In genomic region chr3:138499854-138500740, GRCm38 (mm10) we compare ENCODE assay signal across 20 mouse cellular contexts. TPM values are rescaled to one million over a fixed set of nuclear protein-coding genes. Genes with fewer than 3 reads are reported as not detected.
DNase-seq lines count a peak whose midpoint lies in the region; ATAC-seq lines count a peak whose summit lies in the region.
"Had no signal": no experiment of that assay in that cellular context is flagged by ENCODE, and none has a peak within 500 bp of the region (broad histone marks: within the 10 kb centered on the region; RNA-seq: fewer than 3 reads in every experiment).

No protein-coding gene starts in this region.

- ATAC-seq in forebrain, embryonic 16.5 days: no peak
- ATAC-seq: liver, embryonic 12.5 days; Patski had no signal

- WGBS in forebrain, embryonic 16.5 days: 47% methylated on average over 15 of the region's 15 CpGs

- H3K4me2 ChIP-seq in forebrain, embryonic 16.5 days (ENCODE audit: low read length): no peak overlapping the region
- H3K4me2 ChIP-seq: liver, embryonic 12.5 days had no signal

- H3K4me1 ChIP-seq in forebrain, embryonic 16.5 days (replicated peaks; ENCODE audit: control insufficient read depth, insufficient read depth, low read length): no peaks in the 10 kb centered on the region

- H3K9me3 ChIP-seq in forebrain, embryonic 16.5 days (ENCODE audit: control insufficient read depth, low read length): no peaks in the 10 kb centered on the region
- H3K9me3 ChIP-seq: heart, embryonic 10.5 days; liver, embryonic 12.5 days had no signal

- H3K27me3 ChIP-seq in forebrain, embryonic 16.5 days (replicated peaks; ENCODE audit: control insufficient read depth, insufficient read depth, low read length): no peaks in the 10 kb centered on the region
- H3K27me3 ChIP-seq: liver, embryonic 12.5 days; Patski had no signal

- DNase-seq in ES-CJ7 (ENCODE audit: low read depth, low spot score): peak; percentile 40
- peak; percentile 71 for DNase-seq in embryo, embryonic 9.5 days (ENCODE audit: extremely low spot score)
- peak; percentile 93 for DNase-seq in mesoderm, embryonic 11.5 days (ENCODE audit: low read depth, low spot score)
- peak; percentile 54 for DNase-seq in neural tube, embryonic 10.5 days (ENCODE audit: extremely low spot score, low spot score)
- DNase-seq in kidney, postnatal 10 days: no peak
- no peak for DNase-seq in thymus, adult 18-20 months
- DNase-seq in kidney, postnatal 14 days: no peak
- DNase-seq: cerebellum, adult 11 months; gastrocnemius, postnatal 14 days; heart, postnatal 14 days; kidney, adult 11 months; kidney, postnatal 4 days; layer of hippocampus, postnatal 36 days; left cerebral cortex, postnatal 4 days; right cerebral cortex, postnatal 14 days had no signal

- no peak overlapping the region for H3K4me3 ChIP-seq in forebrain, embryonic 16.5 days (replicated peaks; ENCODE audit: low read length)
- H3K4me3 ChIP-seq: erythroblast, embryonic 14.5 days; heart, embryonic 10.5 days; liver, embryonic 12.5 days had no signal

- H3K36me3 ChIP-seq in forebrain, embryonic 16.5 days (ENCODE audit: control insufficient read depth, insufficient read depth): no peaks in the 10 kb centered on the region
- H3K36me3 ChIP-seq: heart, embryonic 10.5 days; liver, embryonic 12.5 days had no signal

- no peak overlapping the region for H3K27ac ChIP-seq in forebrain, embryonic 16.5 days (ENCODE audit: low read length)
- H3K27ac ChIP-seq: heart, embryonic 10.5 days; liver, embryonic 12.5 days had no signal

- H3K9ac ChIP-seq in forebrain, embryonic 16.5 days (replicated peaks; ENCODE audit: low read depth, low read length): no peak overlapping the region
- H3K9ac ChIP-seq: liver, embryonic 12.5 days had no signal

RNA-seq across cellular contexts. Expression of gene Metap1, which starts 10.8 kb away (rescaled TPM):
- polyA plus RNA-seq in forebrain, embryonic 16.5 days (2015; fragmentation: Nextera tagmentation; extraction: Ambion mirVana): 48.0 and 52.3 TPM in 2 replicates

RNA-seq across cellular contexts. Expression of gene Eif4e, which starts 25.9 kb away (rescaled TPM):
- 388 and 397 TPM in 2 replicates for polyA plus RNA-seq in forebrain, embryonic 16.5 days (2015; fragmentation: Nextera tagmentation; extraction: Ambion mirVana)

RNA-seq across cellular contexts. Expression of gene Adh5, which starts 57.2 kb away (rescaled TPM):
- 260 and 293 TPM in 2 replicates for polyA plus RNA-seq in forebrain, embryonic 16.5 days (2015; fragmentation: Nextera tagmentation; extraction: Ambion mirVana)

Comparison
In these comparisons a context has a peak if more than half of its experiments do, and no peak if none do; other contexts are left out.
1. DNase-seq: peak in ES-CJ7 (single experiment), embryo, embryonic 9.5 days (single experiment), mesoderm, embryonic 11.5 days (single experiment) and neural tube, embryonic 10.5 days (single experiment); none in kidney, postnatal 10 days (single experiment), thymus, adult 18-20 months (0 of 2) and kidney, postnatal 14 days (single experiment).